8 mouse cellular contexts compared by ENCODE assay signal in the genomic region with DNA sequence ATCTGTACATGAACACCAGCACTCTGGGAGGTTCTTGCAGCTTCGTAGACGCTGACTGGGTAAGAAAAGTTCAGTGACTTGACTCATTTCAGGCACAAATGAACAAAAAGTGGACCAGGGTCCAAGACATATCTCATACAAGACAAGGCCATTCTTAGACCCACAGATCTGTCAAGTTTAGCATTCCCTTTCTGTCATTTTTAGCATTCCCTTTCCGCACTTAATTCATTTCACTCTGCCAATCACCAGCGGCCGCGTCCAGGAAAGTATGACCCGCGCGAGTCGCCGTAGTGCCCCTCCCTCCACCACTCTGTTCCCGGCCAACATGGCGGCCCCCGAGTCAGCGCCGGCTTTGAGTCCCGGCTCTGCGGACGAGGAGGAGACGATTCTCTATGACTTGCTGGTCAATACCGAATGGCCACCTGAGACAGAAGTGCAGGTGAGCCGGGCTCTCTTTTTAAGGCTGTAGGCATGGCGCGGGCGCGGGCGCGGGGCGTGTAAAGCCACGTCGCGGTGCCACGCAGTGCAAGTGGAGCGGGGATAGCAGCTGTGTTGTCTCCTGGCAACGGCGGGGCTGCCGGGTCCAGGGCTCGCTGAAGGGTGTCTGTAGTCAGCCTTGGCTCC. TPM values are rescaled to one million over a fixed set of nuclear protein-coding genes. Genes with fewer than 3 reads are reported as not detected.
DNase-seq lines count a peak whose midpoint lies in the region; ATAC-seq and TF ChIP-seq lines count a peak whose summit lies in the region.

A gene (plus strand): TSS at position 308 of the 624 bp plus-strand sequence.

- H3K36me3 ChIP-seq in forebrain, embryonic 12.5 days (replicated peaks) = no peaks in the 10 kb centered on the region
- H3K36me3 ChIP-seq in heart, postnatal 0 days (replicated peaks; ENCODE audit: control insufficient read depth, insufficient read depth, low read length) = peaks cover under 1% of the 10 kb centered on the region; the same call in 1 of the 2 replicates
- no peaks in the 10 kb centered on the region for H3K36me3 ChIP-seq in liver, embryonic 16.5 days (ENCODE audit: control insufficient read depth, insufficient read depth)
- no peaks in the 10 kb centered on the region for H3K36me3 ChIP-seq in neural tube, embryonic 13.5 days
- H3K36me3 ChIP-seq in testis, adult 2 months (ENCODE audit: control insufficient read depth, insufficient read depth, low read length) = no peaks in the 10 kb centered on the region

- ATAC-seq in forebrain, embryonic 12.5 days (ENCODE audit: low FRiP score) = peak; percentile 95
- peak; percentile 93 for ATAC-seq in heart, postnatal 0 days (ENCODE audit: insufficient read depth, low read depth)
- ATAC-seq in liver, embryonic 16.5 days (ENCODE audit: low read depth) = peak; percentile 88
- ATAC-seq in neural tube, embryonic 13.5 days (ENCODE audit: low read depth) = peak; percentile 95

- no peaks in the 10 kb centered on the region for H3K9me3 ChIP-seq in forebrain, embryonic 12.5 days
- H3K9me3 ChIP-seq in heart, postnatal 0 days (replicated peaks; ENCODE audit: control insufficient read depth, low read length) = no peaks in the 10 kb centered on the region
- no peaks in the 10 kb centered on the region for H3K9me3 ChIP-seq in liver, embryonic 16.5 days (replicated peaks; ENCODE audit: control insufficient read depth, low read length)
- no peaks in the 10 kb centered on the region for H3K9me3 ChIP-seq in neural tube, embryonic 13.5 days

- peak within 1 kb of the TSS; percentile 77 for H3K9ac ChIP-seq in forebrain, embryonic 12.5 days
- H3K9ac ChIP-seq in heart, postnatal 0 days (replicated peaks; ENCODE audit: low read depth, low read length) = peak within 1 kb of the TSS; percentile 69
- H3K9ac ChIP-seq in liver, embryonic 16.5 days (ENCODE audit: low read depth, low read length) = peak within 1 kb of the TSS; percentile 83
- H3K9ac ChIP-seq in neural tube, embryonic 13.5 days = peak within 1 kb of the TSS; percentile 82

- peak; percentile 34 to 61 for DNase-seq in CD8-positive naive resting alpha-beta T cell, adult 2 months (ENCODE audit: low read depth in 2 of 2, low spot score in 2 of 2)
- peak; percentile 62 for DNase-seq in c-Kit-positive CD71-positive TER-119-negative erythroid progenitor cells, embryonic 14.5 days (ENCODE audit: low read depth)
- peak; percentile 65 for DNase-seq in heart, postnatal 0 days (ENCODE audit: low spot score)
- DNase-seq in kidney, postnatal 4 days = peak; percentile 93 to 94

- no peak for TF ChIP-seq CTCF in heart, postnatal 0 days (IDR thresholded peaks at IDR 0.05; ENCODE audit: low read depth)
- TF ChIP-seq CTCF in testis, adult 2 months (IDR thresholded peaks at IDR 0.05; ENCODE audit: control insufficient read depth, insufficient read depth, insufficient replicate concordance, low read depth, low read length) = no peak

- no peaks in the 10 kb centered on the region for H3K27me3 ChIP-seq in forebrain, embryonic 12.5 days
- no peaks in the 10 kb centered on the region for H3K27me3 ChIP-seq in heart, postnatal 0 days (ENCODE audit: control insufficient read depth, insufficient read depth, low read length)
- H3K27me3 ChIP-seq in liver, embryonic 16.5 days (ENCODE audit: control insufficient read depth, insufficient read depth, low read depth, low read length) = no peaks in the 10 kb centered on the region
- H3K27me3 ChIP-seq in neural tube, embryonic 13.5 days = no peaks in the 10 kb centered on the region
- no peaks in the 10 kb centered on the region for H3K27me3 ChIP-seq in testis, adult 2 months (ENCODE audit: control insufficient read depth, insufficient read depth, low read length)

- TF ChIP-seq POLR2A in testis, adult 2 months (IDR thresholded peaks at IDR 0.05; ENCODE audit: control insufficient read depth, low read depth, low read length) = peak; percentile 62

- H3K4me2 ChIP-seq in forebrain, embryonic 12.5 days = peak within 1 kb of the TSS; percentile 80
- H3K4me2 ChIP-seq in heart, postnatal 0 days (ENCODE audit: low read depth, low read length) = peak within 1 kb of the TSS; percentile 58
- peak within 1 kb of the TSS; percentile 77 for H3K4me2 ChIP-seq in liver, embryonic 16.5 days (ENCODE audit: low read depth, low read length)
- peak within 1 kb of the TSS; percentile 85 for H3K4me2 ChIP-seq in neural tube, embryonic 13.5 days

- 0 out of 2 replicates have a peak within 1 kb of the TSS, but pooled peaks have one; percentile 38 for H3K27ac ChIP-seq in forebrain, embryonic 12.5 days
- no peak within 1 kb of the TSS for H3K27ac ChIP-seq in heart, postnatal 0 days (ENCODE audit: low read depth)
- 0 out of 2 replicates have a peak within 1 kb of the TSS, but pooled peaks have one; percentile 16 for H3K27ac ChIP-seq in liver, embryonic 16.5 days (ENCODE audit: low read length)
- peak within 1 kb of the TSS; percentile 75 for H3K27ac ChIP-seq in neural tube, embryonic 13.5 days (replicated peaks)
- peak within 1 kb of the TSS; percentile 45 for H3K27ac ChIP-seq in testis, adult 2 months (ENCODE audit: control insufficient read depth, insufficient read depth, low read depth, low read length)

- H3K4me3 ChIP-seq in forebrain, embryonic 12.5 days (replicated peaks) = peak within 1 kb of the TSS; percentile 81
- peak within 1 kb of the TSS; percentile 79 for H3K4me3 ChIP-seq in heart, postnatal 0 days (ENCODE audit: low read depth, low read length)
- peak within 1 kb of the TSS; percentile 72 for H3K4me3 ChIP-seq in liver, embryonic 16.5 days (ENCODE audit: low read depth, low read length)
- H3K4me3 ChIP-seq in neural tube, embryonic 13.5 days = peak within 1 kb of the TSS; percentile 87
- H3K4me3 ChIP-seq in testis, adult 2 months (ENCODE audit: control insufficient read depth, low read depth, low read length) = peak within 1 kb of the TSS; percentile 93

- TF ChIP-seq EP300 in heart, postnatal 0 days (IDR thresholded peaks at IDR 0.05; ENCODE audit: low read depth) = no peak

- peaks cover 14% of the 10 kb centered on the region for H3K4me1 ChIP-seq in forebrain, embryonic 12.5 days
- H3K4me1 ChIP-seq in heart, postnatal 0 days (ENCODE audit: control insufficient read depth, insufficient read depth) = 0 out of 2 replicates have a peak, but pooled peaks cover 8% of the 10 kb centered on the region
- peaks cover 12% of the 10 kb centered on the region for H3K4me1 ChIP-seq in liver, embryonic 16.5 days (ENCODE audit: control insufficient read depth, low read depth, low read length)
- H3K4me1 ChIP-seq in neural tube, embryonic 13.5 days (replicated peaks) = peaks cover 23% of the 10 kb centered on the region
- H3K4me1 ChIP-seq in testis, adult 2 months (ENCODE audit: control insufficient read depth, insufficient read depth, low read length) = peaks cover 4% of the 10 kb centered on the region

- 4% methylated on average over 38 of the region's 38 CpGs for WGBS in forebrain, embryonic 12.5 days
- 3% methylated on average over 38 of the region's 38 CpGs for WGBS in heart, postnatal 0 days
- WGBS in liver, embryonic 16.5 days (ENCODE audit: insufficient replicate concordance) = 4% methylated on average over 38 of the region's 38 CpGs
- 4% methylated on average over 37 of the region's 38 CpGs for WGBS in neural tube, embryonic 13.5 days

RNA-seq across cellular contexts. Expression of the gene that starts here (rescaled TPM):
- 14.4 and 17.0 TPM in 2 replicates for polyA plus RNA-seq in forebrain, embryonic 12.5 days (2016; fragmentation: Nextera tagmentation; extraction: Ambion mirVana)
- total RNA-seq in heart, postnatal 0 days (2014; rRNA removed; ENCODE audit: low replicate concordance) = 20.2 and 29.1 TPM in 2 replicates
- polyA plus RNA-seq in heart, postnatal 0 days (2015; fragmentation: Nextera tagmentation; extraction: Ambion mirVana) = 3.9 TPM in 2 replicates
- 4.4 and 5.1 TPM in 2 replicates for polyA plus RNA-seq in liver, embryonic 16.5 days (2015; fragmentation: Nextera tagmentation; extraction: Ambion mirVana)
- polyA plus RNA-seq in neural tube, embryonic 13.5 days (2015; fragmentation: Nextera tagmentation; extraction: Ambion mirVana) = 14.7 and 15.1 TPM in 2 replicates
- 74.2 and 76.9 TPM in 2 replicates for polyA plus RNA-seq in testis, adult 2 months (2012; rRNA removed)
